In genomic region chr3:121349334-121350169, GRCm38 (mm10) we compare ENCODE assay signal across 9 mouse cellular contexts. TPM values are rescaled to one million over a fixed set of nuclear protein-coding genes. Genes with fewer than 3 reads are reported as not detected.
DNase-seq lines count a peak whose midpoint lies in the region; ATAC-seq and TF ChIP-seq lines count a peak whose summit lies in the region.
"Had no signal": no experiment of that assay in that cellular context is flagged by ENCODE, and none has a peak within 500 bp of the region (broad histone marks: within the 10 kb centered on the region; RNA-seq: fewer than 3 reads in every experiment).

No protein-coding gene starts in this region.

- ATAC-seq in forebrain, embryonic 12.5 days (ENCODE audit: low FRiP score), result peak; percentile 40; the same call in 1 of the 2 replicates
- ATAC-seq in limb, embryonic 13.5 days (ENCODE audit: low FRiP score, low read depth), result peak; percentile 37; the same call in 1 of the 2 replicates

- H3K4me3 ChIP-seq in heart, embryonic 10.5 days, result no peak overlapping the region
- H3K4me3 ChIP-seq in ES-E14 (ENCODE audit: insufficient read depth in 1 of 2, low read depth in 1 of 2, low read length in 2 of 2, poor library complexity in 1 of 2, severe bottlenecking in 1 of 2), result peak overlapping the region; percentile 20 to 28; a peak in 3 of 4 replicates
- no peak overlapping the region for H3K4me3 ChIP-seq in forebrain, embryonic 12.5 days (replicated peaks)
- no peak overlapping the region for H3K4me3 ChIP-seq in limb, embryonic 13.5 days

- DNase-seq in heart, embryonic 10.5 days (ENCODE audit: low spot score), result no peak
- no peak for DNase-seq in heart, adult 8-10 months (ENCODE audit: low spot score)
- no peak for DNase-seq in ES-E14 (ENCODE audit: low read depth, low spot score)
- no peak for DNase-seq in adrenal gland, postnatal 4 days (ENCODE audit: low spot score in 2 of 2)
- no peak for DNase-seq in layer of hippocampus, adult 9-11 months
- DNase-seq in left cerebral cortex, postnatal 25 days (ENCODE audit: low spot score in 2 of 2), result no peak

- H3K27me3 ChIP-seq in heart, embryonic 10.5 days (ENCODE audit: insufficient read depth, poor library complexity, severe bottlenecking), result no peaks in the 10 kb centered on the region; the same call in 1 of the 2 replicates
- 0 out of 2 replicates have a peak, but pooled peaks cover 4% of the 10 kb centered on the region for H3K27me3 ChIP-seq in forebrain, embryonic 12.5 days
- H3K27me3 ChIP-seq in limb, embryonic 13.5 days, result no peaks in the 10 kb centered on the region
- H3K27me3 ChIP-seq: CH12.LX had no signal

- H3K9me3 ChIP-seq in heart, embryonic 10.5 days, result no peaks in the 10 kb centered on the region
- H3K9me3 ChIP-seq in ES-E14 (ENCODE audit: control insufficient read depth, insufficient read depth, low read depth, low read length), result no peaks in the 10 kb centered on the region
- no peaks in the 10 kb centered on the region for H3K9me3 ChIP-seq in forebrain, embryonic 12.5 days
- no peaks in the 10 kb centered on the region for H3K9me3 ChIP-seq in limb, embryonic 13.5 days

- peaks cover 39% of the 10 kb centered on the region for H3K4me1 ChIP-seq in heart, embryonic 10.5 days
- H3K4me1 ChIP-seq in ES-E14 (ENCODE audit: control insufficient read depth in 2 of 2, insufficient read depth in 2 of 2, low read length in 2 of 2, poor library complexity in 1 of 2), result peaks cover 2 to 4% of the 10 kb centered on the region in 2 experiments; a peak in 2 of 4 replicates
- H3K4me1 ChIP-seq in forebrain, embryonic 12.5 days, result peaks cover 46% of the 10 kb centered on the region
- peaks cover 41% of the 10 kb centered on the region for H3K4me1 ChIP-seq in limb, embryonic 13.5 days

- intact Hi-C loops in left cerebral cortex, postnatal 25 days (cut with DNase I), result no loop called here

- peak overlapping the region; percentile 72 for H3K27ac ChIP-seq in heart, embryonic 10.5 days
- H3K27ac ChIP-seq in ES-E14 (ENCODE audit: insufficient read depth, low read depth, low read length, poor library complexity, severe bottlenecking), result no peak overlapping the region
- peak overlapping the region; percentile 50 for H3K27ac ChIP-seq in forebrain, embryonic 12.5 days
- H3K27ac ChIP-seq in limb, embryonic 13.5 days, result peak overlapping the region; percentile 33; the same call in 1 of the 2 replicates

- no peaks in the 10 kb centered on the region for H3K36me3 ChIP-seq in heart, embryonic 10.5 days
- no peaks in the 10 kb centered on the region for H3K36me3 ChIP-seq in ES-E14 (ENCODE audit: control insufficient read depth, insufficient read depth, low read length, poor library complexity, severe bottlenecking)
- no peaks in the 10 kb centered on the region for H3K36me3 ChIP-seq in forebrain, embryonic 12.5 days (replicated peaks)
- H3K36me3 ChIP-seq in limb, embryonic 13.5 days, result no peaks in the 10 kb centered on the region

- in situ Hi-C loops in ES-E14 (cut with MboI; ENCODE audit: low sequenced_read_pairs in 2 of 2, unreplicated experiment in 2 of 2), result no loop called here

- WGBS in heart, embryonic 10.5 days, result 72% methylated on average over 33 of the region's 33 CpGs
- 32% methylated on average over 33 of the region's 33 CpGs for WGBS in forebrain, embryonic 12.5 days
- WGBS in limb, embryonic 13.5 days, result 71% methylated on average over 33 of the region's 33 CpGs

- peak overlapping the region; percentile 38 for H3K4me2 ChIP-seq in forebrain, embryonic 12.5 days
- H3K4me2 ChIP-seq in limb, embryonic 13.5 days (replicated peaks), result no peak overlapping the region

- H3K9ac ChIP-seq in ES-E14 (ENCODE audit: insufficient read depth, low read depth, low read length, poor library complexity, severe bottlenecking), result peak overlapping the region; percentile 19; the same call in 1 of the 2 replicates
- 0 out of 2 replicates have a peak overlapping the region, but pooled peaks have one; percentile 17 for H3K9ac ChIP-seq in forebrain, embryonic 12.5 days
- H3K9ac ChIP-seq in limb, embryonic 13.5 days, result no peak overlapping the region

TF ChIP-seq in ES-E14, 5 proteins besides CTCF, POLR2A, EP300 and RAD21:
- no peak for TF ChIP-seq ZNF384 (IDR thresholded peaks at IDR 0.05; ENCODE audit: low read depth, low read length)
- TF ChIP-seq ZC3H11A (IDR thresholded peaks at IDR 0.05; ENCODE audit: borderline replicate concordance, low read depth, low read length), result no peak
- no peak for TF ChIP-seq HCFC1 (IDR thresholded peaks at IDR 0.05; ENCODE audit: borderline replicate concordance, insufficient read depth, low read length)
- no peak for TF ChIP-seq CHD2 (IDR thresholded peaks at IDR 0.05; ENCODE audit: low read depth, low read length)
- TF ChIP-seq MAFK (IDR thresholded peaks at IDR 0.05; ENCODE audit: insufficient read depth, low read depth, low read length), result no peak

RNA-seq across cellular contexts. Expression of gene Alg14, which starts 58.0 kb away (rescaled TPM):
- 40.1 and 44.5 TPM in 2 replicates for polyA plus RNA-seq in heart, embryonic 10.5 days (2016; fragmentation: Nextera tagmentation; extraction: Ambion mirVana)
- total RNA-seq in heart, adult 8-10 months (2022), result 10 to 100 TPM in 2 of 4 experiments, 1 to 10 TPM in 2; 7.5 to 12.4 (median 10.9) TPM
- total RNA-seq in ES-E14 (2012; rRNA removed), result 18.4 and 30.1 TPM in 2 replicates
- 30.1 and 31.5 TPM in 2 replicates for polyA plus RNA-seq in forebrain, embryonic 12.5 days (2016; fragmentation: Nextera tagmentation; extraction: Ambion mirVana)
- 37.0 and 41.6 TPM in 2 replicates for polyA plus RNA-seq in limb, embryonic 13.5 days (2015; fragmentation: Nextera tagmentation; extraction: Ambion mirVana)
- 10 to 100 TPM; 27.6 to 31.0 TPM for total RNA-seq in adrenal gland, postnatal 4 days (2021)
- total RNA-seq in left cerebral cortex, postnatal 25 days (2021), result 10 to 100 TPM; 15.2 to 16.3 TPM

Comparison
In these comparisons a context has a peak if more than half of its experiments do, and no peak if none do; other contexts are left out.
1. H3K4me3 ChIP-seq: peak in ES-E14 (2 of 2); none in heart, embryonic 10.5 days (single experiment), forebrain, embryonic 12.5 days (single experiment) and limb, embryonic 13.5 days (single experiment).